Mouse (Mus musculus) brain, embryonic 14.5 days (tissue): ENCODE measurements around the gene Tcf7l1.

Experiments used
- CTCF ChIP-seq: fragments of 200-500 bp; IDR thresholded peaks from 2 replicates; pipeline ENCODE4 v1.5.1; 2012; ENCODE audit warnings: inconsistent platforms, mild to moderate bottlenecking, moderate library complexity, borderline replicate concordance; ENCODE audit not compliant: insufficient read depth, insufficient read length; ENCODE audit errors: extremely low read depth
- POLR2A ChIP-seq: fragments of 200-500 bp; IDR thresholded peaks from 2 replicates; pipeline ENCODE4 v1.6.1; 2012; ENCODE audit warnings: mild to moderate bottlenecking, inconsistent platforms, borderline replicate concordance; ENCODE audit not compliant: poor library complexity, insufficient read depth, insufficient read length, severe bottlenecking; ENCODE audit errors: extremely low read depth

- TF ChIP-seq POLR2A (no peak), CTCF (no peak)
Observed at GRCm38 (mm10) chr6:72794870-72795269, 5.8 kb upstream of the Tcf7l1 start.
